21 mouse cellular contexts compared by ENCODE assay signal in genomic region chr1:167694731-167695130, GRCm38 (mm10). TPM values are rescaled to one million over a fixed set of nuclear protein-coding genes. Genes with fewer than 3 reads are reported as not detected.
"Had no signal": no experiment of that assay in that cellular context is flagged by ENCODE, and none has a peak within 500 bp of the region (broad histone marks: within the 10 kb centered on the region; RNA-seq: fewer than 3 reads in every experiment).

No protein-coding gene starts in this region.

- H3K4me2 ChIP-seq: liver, embryonic 11.5 days; liver, embryonic 13.5 days; liver, embryonic 15.5 days; neural tube, embryonic 12.5 days; stomach, embryonic 15.5 days had no signal

- H3K27ac ChIP-seq: liver, embryonic 13.5 days; liver, embryonic 15.5 days; macrophage; neural tube, embryonic 12.5 days; stomach, embryonic 15.5 days; stomach, postnatal 0 days had no signal

- H3K4me3 ChIP-seq: liver, embryonic 13.5 days; liver, embryonic 15.5 days; megakaryocyte, embryonic 14.5 days; neural tube, embryonic 12.5 days; stomach, embryonic 15.5 days had no signal

- H3K9me3 ChIP-seq: liver, embryonic 13.5 days; liver, embryonic 15.5 days; megakaryocyte, embryonic 14.5 days; neural tube, embryonic 12.5 days; stomach, embryonic 15.5 days had no signal

- H3K9ac ChIP-seq: liver, embryonic 13.5 days; liver, embryonic 15.5 days; liver, postnatal 0 days; neural tube, embryonic 12.5 days; stomach, embryonic 15.5 days had no signal

- H3K4me1 ChIP-seq: liver, embryonic 13.5 days; liver, embryonic 15.5 days had no signal

- DNase-seq: liver, embryonic 13.5 days; liver, postnatal 0 days; lung, adult 2 months; lung, postnatal 14 days; lung, postnatal 36 days; right cerebral cortex, postnatal 14 days; thymus, adult 2 months; thymus, postnatal 25 days; thymus, postnatal 4 days had no signal

- ATAC-seq: liver, postnatal 0 days had no signal

- H3K36me3 ChIP-seq: liver, embryonic 13.5 days; liver, embryonic 15.5 days; neural tube, embryonic 12.5 days; stomach, embryonic 15.5 days had no signal

RNA-seq across cellular contexts. Expression of gene Lmx1a, which starts 5.7 kb away (rescaled TPM):
- total RNA-seq: megakaryocyte progenitor cell, adult 5-6 weeks; monocyte, adult 5-6 weeks; neutrophil, adult 5-6 weeks had no signal
- polyA plus RNA-seq: liver, postnatal 0 days; lung, adult 2 months; lung, embryonic 16.5 days; macrophage; spleen, adult 2 months; stomach, postnatal 0 days had no signal
